Mouse (Mus musculus) frontal cortex, postnatal 10 days (tissue): ENCODE data around the gene Ces1b.

Source experiments
- DNase-seq, 2 experiments: peaks; one replicate each; pipeline ENCODE4 v3.0.0; 2022; ENCODE audit warnings: low spot score in 2 of 2, mixed read lengths in 1 of 2

Ces1b gene

DNA sequence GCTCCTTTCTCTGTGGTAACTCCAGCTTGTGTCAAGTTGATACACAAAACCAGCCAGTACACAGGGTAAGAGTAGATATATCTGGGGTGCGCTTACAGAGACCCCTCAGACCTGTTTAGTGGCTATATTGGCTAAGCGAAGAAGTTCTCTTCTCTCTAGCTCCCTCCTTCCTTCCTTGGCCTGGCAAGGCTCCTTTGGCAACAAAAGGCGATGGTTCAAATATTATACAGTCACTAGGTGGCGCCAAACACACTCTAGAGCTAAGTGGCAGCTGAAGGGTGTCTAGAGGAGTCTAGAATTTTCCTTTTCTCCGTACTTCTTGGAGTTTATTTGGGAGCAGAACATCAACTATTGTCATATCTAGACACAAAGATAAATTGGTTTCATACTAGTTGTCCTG lies 69.5 kb downstream of the Ces1b start:
- DNase-seq: peak in 1 of 2 experiments; percentile 31
